Mouse (Mus musculus): ENCODE data around the gene Mthfd1l.
A peak's percentile ranks its signal among the peaks of the same experiment; 100 is the strongest.
"Not testable (repeated sequence)": the region's sequence is repeated elsewhere in the genome, so short reads cannot be mapped to it uniquely, and the experiment has no call there.

Gene Mthfd1l

GRCm38 (mm10) chr10:4044421-4044820, 71.5 kb downstream of the Mthfd1l start:
- no peak for DNase-seq (ENCODE audit: low spot score)

- DNase-seq (ENCODE audit: low spot score), result no peak
Observed at GRCm38 (mm10) chr10:4046496-4046895, 73.6 kb downstream of the Mthfd1l start.

GRCm38 (mm10) chr10:4047666-4048065, 74.7 kb downstream of the Mthfd1l start:
- DNase-seq (ENCODE audit: low spot score), result peak; percentile 62

- DNase-seq (ENCODE audit: low spot score), result no peak
Observed at GRCm38 (mm10) chr10:4050236-4050635, 77.3 kb downstream of the Mthfd1l start.

- no peak for DNase-seq (ENCODE audit: low spot score)
Observed at GRCm38 (mm10) chr10:4052711-4053110, 79.8 kb downstream of the Mthfd1l start.

- DNase-seq (ENCODE audit: low spot score), result no peak
Observed at GRCm38 (mm10) chr10:4053278-4054061, 80.6 kb downstream of the Mthfd1l start.

GRCm38 (mm10) chr10:4054589-4054988, 81.7 kb downstream of the Mthfd1l start:
- no peak for DNase-seq (ENCODE audit: low spot score)

GRCm38 (mm10) chr10:4057397-4057796, 84.5 kb downstream of the Mthfd1l start:
- no peak for DNase-seq (ENCODE audit: low spot score)

- no peak for DNase-seq (ENCODE audit: low spot score)
Observed at GRCm38 (mm10) chr10:4057832-4058231, 84.9 kb downstream of the Mthfd1l start.

GRCm38 (mm10) chr10:4061071-4061987, 88.4 kb downstream of the Mthfd1l start:
- no peak for DNase-seq (ENCODE audit: low spot score)

- DNase-seq (ENCODE audit: low spot score), result no peak
Observed at GRCm38 (mm10) chr10:4063537-4063936, 90.6 kb downstream of the Mthfd1l start.

GRCm38 (mm10) chr10:4065295-4066084, 92.6 kb downstream of the Mthfd1l start:
- DNase-seq (ENCODE audit: low spot score), result no peak

- no peak for DNase-seq (ENCODE audit: low spot score)
Observed at GRCm38 (mm10) chr10:4069258-4069826, 96.4 kb downstream of the Mthfd1l start.

GRCm38 (mm10) chr10:4070061-4070460, 97.1 kb downstream of the Mthfd1l start:
- no peak for DNase-seq (ENCODE audit: low spot score)

- DNase-seq (ENCODE audit: low spot score), result no peak
Observed at GRCm38 (mm10) chr10:4071069-4071844, 98.3 kb downstream of the Mthfd1l start.

- DNase-seq (ENCODE audit: low spot score), result no peak
Observed at GRCm38 (mm10) chr10:4071845-4072345, 99.0 kb downstream of the Mthfd1l start.

- DNase-seq (ENCODE audit: low spot score), result not testable (repeated sequence)
Observed at GRCm38 (mm10) chr10:4072491-4072890, 99.6 kb downstream of the Mthfd1l start.

- DNase-seq (ENCODE audit: low spot score), result no peak
Observed at GRCm38 (mm10) chr10:4078220-4078840, 105.4 kb downstream of the Mthfd1l start.

GRCm38 (mm10) chr10:4078979-4079630, 106.2 kb downstream of the Mthfd1l start:
- no peak for DNase-seq (ENCODE audit: low spot score)
